Mouse (Mus musculus): ENCODE measurements around the gene Rtp4. TPM values are rescaled to one million over a fixed set of nuclear protein-coding genes. Genes with fewer than 3 reads are reported as not detected.

Gene Rtp4
- total RNA-seq (2017), result 19.7 to 28.3 TPM (median 22.5 TPM) in 3 replicates

- ATAC-seq (replicated peaks; ENCODE audit: insufficient number of reproducible peaks, low FRiP score, low TSS enrichment, poor library complexity, severe bottlenecking), result no peak
These were observed at the start of gene Rtp4, which contains the start of gene Masp1 for GRCm38 (mm10) chr16:23520235-23520871. Gene Rtp4 (plus strand): TSS chr16:23520291. Gene Masp1 (minus strand): TSS chr16:23520815.

DNA sequence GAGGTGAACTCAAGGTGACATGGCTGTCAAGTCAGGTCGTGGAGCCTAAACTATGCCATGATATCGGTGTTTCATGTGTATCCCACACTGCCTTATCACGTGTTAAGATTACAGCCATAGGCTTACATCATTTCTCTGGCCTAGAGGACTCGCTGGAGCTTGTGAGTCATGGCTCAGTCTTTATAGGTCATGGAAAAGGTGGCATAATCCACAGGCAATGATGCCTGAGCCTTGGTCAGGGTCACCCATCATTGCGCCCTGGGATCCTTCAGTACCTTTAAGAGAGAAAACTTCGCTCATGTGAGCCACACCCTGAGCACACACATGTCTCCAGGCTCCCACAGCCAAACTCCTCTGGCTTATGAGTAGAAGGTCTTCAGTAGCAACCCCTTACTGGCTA lies 48.5 kb upstream of the Rtp4 start:
- no peak for ATAC-seq (replicated peaks; ENCODE audit: insufficient number of reproducible peaks, low FRiP score, low TSS enrichment, poor library complexity, severe bottlenecking)

DNA sequence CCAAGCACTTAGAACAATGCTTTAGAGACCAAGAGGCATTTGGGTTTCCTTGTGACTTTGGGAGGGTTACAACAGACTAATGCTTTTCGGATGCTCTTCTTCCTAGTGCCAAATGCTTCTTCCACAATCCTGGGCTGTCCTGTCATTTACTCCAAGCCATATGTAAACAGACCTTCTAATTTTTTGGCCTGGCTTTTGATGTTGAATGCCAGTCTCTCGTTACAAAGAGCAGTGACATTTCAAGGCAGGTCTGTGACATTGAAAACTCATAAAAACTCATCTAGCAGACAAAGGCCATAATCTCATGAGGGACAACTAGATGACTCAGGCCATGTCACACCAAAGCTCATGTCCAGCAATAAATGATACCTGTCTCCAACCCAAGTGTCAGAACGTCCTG lies 48.0 kb upstream of the Rtp4 start:
- no peak for ATAC-seq (replicated peaks; ENCODE audit: insufficient number of reproducible peaks, low FRiP score, low TSS enrichment, poor library complexity, severe bottlenecking)

- ATAC-seq (replicated peaks; ENCODE audit: insufficient number of reproducible peaks, low FRiP score, low TSS enrichment, poor library complexity, severe bottlenecking), result no peak
These were observed 44.4 kb upstream of the Rtp4 start for GRCm38 (mm10) chr16:23475651-23476050.

DNA sequence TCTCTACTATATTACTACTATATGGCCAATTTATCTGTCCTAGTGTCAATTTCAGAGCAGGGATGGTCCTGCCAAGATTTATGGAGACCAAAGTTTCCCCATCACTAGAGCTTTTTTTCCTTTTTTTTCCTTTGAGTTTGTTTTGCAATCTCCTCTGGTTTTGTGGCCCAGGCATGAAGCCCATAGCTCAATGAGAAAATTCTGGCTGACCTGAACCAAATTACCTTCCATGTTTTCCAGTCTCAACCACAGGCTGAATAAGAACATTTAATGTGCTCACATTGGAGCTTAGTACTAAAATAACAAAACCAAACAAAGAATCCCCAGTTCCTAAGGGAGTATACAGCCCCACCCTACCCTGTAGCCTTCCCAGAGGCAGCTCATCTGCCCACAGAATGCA lies 43.5 kb upstream of the Rtp4 start:
- no peak for ATAC-seq (replicated peaks; ENCODE audit: insufficient number of reproducible peaks, low FRiP score, low TSS enrichment, poor library complexity, severe bottlenecking)

GRCm38 (mm10) chr16:23479872-23480603 lies 40.1 kb upstream of the Rtp4 start:
- no peak for ATAC-seq (replicated peaks; ENCODE audit: insufficient number of reproducible peaks, low FRiP score, low TSS enrichment, poor library complexity, severe bottlenecking)

DNA sequence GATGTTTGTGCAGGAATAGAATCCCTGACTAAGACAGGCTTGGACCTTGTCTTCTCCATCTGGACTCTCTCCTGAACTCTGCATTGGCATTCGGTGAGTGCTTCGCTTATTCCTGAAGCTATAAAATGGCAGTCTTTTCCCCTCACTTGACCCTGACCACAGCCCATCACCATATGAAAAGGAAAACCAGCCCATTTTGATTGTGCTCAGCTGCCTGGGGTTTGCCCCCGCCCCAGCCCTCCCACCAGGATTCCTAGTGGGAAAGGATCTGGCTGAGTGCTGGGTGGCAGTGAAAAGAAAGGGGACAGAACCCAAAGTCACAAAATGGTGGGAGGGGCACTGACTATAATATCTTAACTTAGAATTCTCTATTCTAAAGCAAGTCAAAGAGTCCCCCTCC lies 37.9 kb upstream of the Rtp4 start:
- no peak for ATAC-seq (replicated peaks; ENCODE audit: insufficient number of reproducible peaks, low FRiP score, low TSS enrichment, poor library complexity, severe bottlenecking)

- ATAC-seq (replicated peaks; ENCODE audit: insufficient number of reproducible peaks, low FRiP score, low TSS enrichment, poor library complexity, severe bottlenecking), result no peak
These were observed 37.2 kb upstream of the Rtp4 start for GRCm38 (mm10) chr16:23482846-23483245.

- ATAC-seq (replicated peaks; ENCODE audit: insufficient number of reproducible peaks, low FRiP score, low TSS enrichment, poor library complexity, severe bottlenecking), result no peak
These were observed 36.8 kb upstream of the Rtp4 start for GRCm38 (mm10) chr16:23483292-23483691.

GRCm38 (mm10) chr16:23492783-23493182 lies 27.3 kb upstream of the Rtp4 start:
- ATAC-seq (replicated peaks; ENCODE audit: insufficient number of reproducible peaks, low FRiP score, low TSS enrichment, poor library complexity, severe bottlenecking), result no peak

DNA sequence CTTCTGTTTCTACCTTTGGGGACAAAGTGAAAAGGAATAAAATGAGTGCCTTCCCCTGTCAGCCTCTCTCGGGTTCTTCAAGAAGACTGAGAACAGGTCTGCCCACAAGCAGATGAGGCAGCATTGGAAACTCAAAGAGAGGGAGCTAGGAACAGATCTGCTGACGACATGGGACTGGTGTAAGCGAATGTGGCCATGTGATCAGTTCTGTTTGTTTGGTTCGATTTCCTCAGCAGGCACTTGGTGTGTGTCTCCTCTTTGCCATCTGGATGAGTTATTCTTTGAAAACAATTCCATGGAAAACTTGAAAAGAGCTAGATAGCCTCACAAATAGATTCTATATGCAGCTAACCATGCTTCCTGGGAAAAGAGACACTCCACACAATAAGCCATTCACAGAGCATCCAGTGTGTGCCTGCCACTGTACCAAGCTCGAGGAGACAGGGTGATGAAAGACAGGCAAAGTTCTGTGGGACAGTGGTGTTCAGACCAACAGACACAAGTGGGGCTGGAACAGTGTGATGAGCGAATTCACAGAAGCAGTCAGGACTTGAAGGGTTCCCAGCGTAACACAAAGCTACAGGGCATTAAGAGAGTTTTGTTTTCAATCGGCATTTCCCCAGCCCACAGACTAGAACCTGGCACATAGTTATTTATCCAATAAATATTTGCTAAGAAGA lies 23.7 kb upstream of the Rtp4 start:
- ATAC-seq (replicated peaks; ENCODE audit: insufficient number of reproducible peaks, low FRiP score, low TSS enrichment, poor library complexity, severe bottlenecking), result no peak

DNA sequence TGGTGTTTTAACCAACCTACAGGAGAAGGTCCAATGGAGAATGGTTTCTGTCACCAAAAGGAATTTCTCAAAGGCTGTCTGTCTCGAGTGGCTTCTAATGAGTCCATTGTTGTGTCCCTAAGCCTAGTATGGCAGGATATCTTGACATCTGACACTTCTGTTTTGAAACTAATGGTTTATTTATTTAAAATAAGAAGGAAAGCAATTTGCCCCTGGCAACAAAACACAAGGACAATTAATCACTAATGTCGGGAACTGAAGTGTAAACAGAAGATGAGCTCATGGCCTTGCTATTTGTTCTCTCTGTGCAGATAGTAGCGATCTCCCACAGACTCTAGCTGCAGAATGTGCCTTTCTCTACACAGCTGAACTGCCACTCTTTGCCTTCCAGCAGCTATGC lies 22.7 kb upstream of the Rtp4 start:
- ATAC-seq (replicated peaks; ENCODE audit: insufficient number of reproducible peaks, low FRiP score, low TSS enrichment, poor library complexity, severe bottlenecking), result no peak

GRCm38 (mm10) chr16:23497881-23498280 lies 22.2 kb upstream of the Rtp4 start:
- no peak for ATAC-seq (replicated peaks; ENCODE audit: insufficient number of reproducible peaks, low FRiP score, low TSS enrichment, poor library complexity, severe bottlenecking)

- no peak for ATAC-seq (replicated peaks; ENCODE audit: insufficient number of reproducible peaks, low FRiP score, low TSS enrichment, poor library complexity, severe bottlenecking)
These were observed 21.4 kb upstream of the Rtp4 start for GRCm38 (mm10) chr16:23498691-23499131.

- no peak for ATAC-seq (replicated peaks; ENCODE audit: insufficient number of reproducible peaks, low FRiP score, low TSS enrichment, poor library complexity, severe bottlenecking)
These were observed 19.5 kb upstream of the Rtp4 start for GRCm38 (mm10) chr16:23500558-23500957.

DNA sequence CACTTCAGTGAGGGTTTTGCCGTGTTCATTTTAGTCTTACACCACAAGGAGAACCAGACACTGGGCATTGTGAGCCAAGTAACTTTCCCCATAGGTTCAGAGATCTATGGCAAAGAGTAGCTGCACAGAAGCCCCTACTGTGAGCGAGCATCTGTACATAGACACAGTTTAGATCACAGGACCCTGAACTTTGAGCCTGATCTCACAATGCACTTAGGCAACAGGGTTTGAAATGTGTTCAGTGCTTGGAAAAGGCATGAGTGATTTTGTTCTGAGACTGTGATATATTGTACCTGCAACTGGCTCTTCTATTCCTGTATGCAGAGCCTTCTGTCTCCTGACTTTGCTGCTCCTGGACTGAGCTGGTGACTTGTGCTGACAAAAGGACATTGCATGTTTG lies 18.8 kb upstream of the Rtp4 start:
- ATAC-seq (replicated peaks; ENCODE audit: insufficient number of reproducible peaks, low FRiP score, low TSS enrichment, poor library complexity, severe bottlenecking), result no peak

DNA sequence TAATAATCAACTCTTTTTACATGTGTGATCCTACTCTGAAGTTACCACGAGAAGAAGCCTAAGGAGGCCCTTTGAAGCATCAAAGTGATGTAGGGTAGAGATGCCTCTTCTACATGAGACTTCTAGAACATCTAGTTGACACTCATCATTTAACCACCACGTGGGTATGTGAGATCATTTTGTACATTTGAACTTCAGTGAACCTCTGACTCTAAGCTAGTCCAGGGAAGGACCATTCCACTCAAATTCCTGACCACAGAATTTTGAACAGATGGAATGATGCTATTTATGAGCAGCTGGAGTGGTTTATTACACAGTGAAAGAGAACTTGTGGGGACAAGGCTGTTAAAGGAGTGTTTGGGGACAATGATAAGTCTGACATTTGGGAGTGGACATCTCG lies 17.6 kb upstream of the Rtp4 start:
- no peak for ATAC-seq (replicated peaks; ENCODE audit: insufficient number of reproducible peaks, low FRiP score, low TSS enrichment, poor library complexity, severe bottlenecking)

DNA sequence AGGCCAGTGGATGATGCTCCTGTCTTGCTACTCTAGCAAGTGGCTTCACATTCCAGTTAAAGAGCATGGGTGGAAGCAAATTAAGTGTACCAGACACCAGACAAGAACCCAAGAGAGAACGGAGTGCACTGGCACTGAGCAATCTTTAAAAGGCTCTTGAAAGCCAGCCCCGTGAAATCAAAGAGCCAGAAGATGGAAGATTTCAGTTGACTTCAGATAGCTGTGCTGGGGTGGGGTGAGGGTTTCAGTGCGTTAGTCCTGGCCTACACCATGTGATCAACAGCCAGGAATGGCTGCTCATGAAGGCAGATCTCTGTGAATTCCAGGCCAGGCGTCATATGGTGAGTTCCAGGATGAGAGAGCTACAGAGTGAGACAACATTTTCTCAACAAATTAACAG lies 16.7 kb upstream of the Rtp4 start:
- ATAC-seq (replicated peaks; ENCODE audit: insufficient number of reproducible peaks, low FRiP score, low TSS enrichment, poor library complexity, severe bottlenecking), result no peak

DNA sequence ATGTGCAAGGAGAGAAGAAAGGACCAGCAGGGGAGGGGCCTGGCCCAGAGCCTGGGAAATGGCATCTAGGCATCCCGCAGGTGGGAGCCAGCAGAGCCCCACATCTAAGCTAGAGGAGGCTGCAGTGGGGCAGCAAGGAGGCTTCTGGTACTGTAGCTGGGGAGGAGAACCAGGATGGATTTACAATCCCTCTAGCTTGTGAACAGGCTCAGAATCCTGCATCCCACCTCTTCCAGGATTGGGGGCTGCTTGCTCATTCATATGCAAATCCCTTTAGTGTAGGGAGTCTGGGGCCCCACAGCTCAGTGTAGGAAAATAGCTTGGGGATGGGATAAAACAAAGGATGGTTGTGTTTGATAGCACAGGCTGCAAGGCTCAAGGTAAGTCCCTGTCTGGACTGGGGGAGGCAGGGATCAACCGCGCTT lies 15.8 kb upstream of the Rtp4 start:
- ATAC-seq (replicated peaks; ENCODE audit: insufficient number of reproducible peaks, low FRiP score, low TSS enrichment, poor library complexity, severe bottlenecking), result no peak

Data from monocyte, adult 5-6 weeks (primary cell).